Mouse (Mus musculus) ES-Bruce4 (cell line): ENCODE data around the gene Syne1. TPM values are rescaled to one million over a fixed set of nuclear protein-coding genes. Genes with fewer than 3 reads are reported as not detected.

ENCODE experiments used
- H3K27ac ChIP-seq: 2 replicates; pipeline ENCODE4 v1.5.1; 2012; ENCODE audit warnings: low read length, inconsistent platforms; ENCODE audit not compliant: insufficient read depth
- H3K27me3 ChIP-seq: 2 replicates; pipeline ENCODE4 v1.6.1; 2012; ENCODE audit warnings: mild to moderate bottlenecking, low read length, inconsistent platforms; ENCODE audit not compliant: control insufficient read depth, poor library complexity, insufficient read depth, severe bottlenecking
- H3K36me3 ChIP-seq: 2 replicates; pipeline ENCODE4 v1.6.1; 2012; ENCODE audit warnings: inconsistent platforms, mild to moderate bottlenecking, low read length, moderate library complexity; ENCODE audit not compliant: control insufficient read depth, poor library complexity, insufficient read depth, severe bottlenecking
- H3K4me1 ChIP-seq: one replicate; pipeline ENCODE4 v1.8.1; 2011; ENCODE audit warnings: low read length; ENCODE audit not compliant: control insufficient read depth, insufficient read depth
- H3K4me3 ChIP-seq: 2 replicates; pipeline ENCODE4 v1.5.1; 2011; ENCODE audit warnings: low read depth, mild to moderate bottlenecking, low read length
- H3K9ac ChIP-seq: 2 replicates; pipeline ENCODE4 v1.6.1; 2012; ENCODE audit warnings: low read depth, mild to moderate bottlenecking, inconsistent platforms; ENCODE audit not compliant: poor library complexity, severe bottlenecking
- H3K9me3 ChIP-seq: replicated peaks from 2 replicates; pipeline ENCODE4 v1.6.1; 2012; ENCODE audit warnings: mild to moderate bottlenecking, low read length, inconsistent platforms; ENCODE audit not compliant: control insufficient read depth, poor library complexity, insufficient read depth, severe bottlenecking
- CTCF ChIP-seq: IDR thresholded peaks from one replicate; pipeline ENCODE4 v1.8.1; 2011; ENCODE audit warnings: low read depth, low read length
- EP300 ChIP-seq: IDR thresholded peaks from 2 replicates; pipeline ENCODE4 v1.6.1; 2011; ENCODE audit warnings: low read depth, low read length; ENCODE audit not compliant: insufficient read depth
- POLR2A ChIP-seq: IDR thresholded peaks from one replicate; pipeline ENCODE4 v1.8.1; 2011; ENCODE audit warnings: low read length; ENCODE audit not compliant: insufficient read depth
- polyA plus RNA-seq: library from polyadenylated mRNA; stranded (reverse); fragments of >200 nt; gene quantifications from 2 replicates; pipeline ENCODE4 v1.2.4, GENCODE M21; 2011; ENCODE audit warnings: low read depth; ENCODE audit not compliant: missing spikeins, insufficient read depth, insufficient read length

The Syne1 gene
- polyA plus RNA-seq, 1 experiment, result 3.2 TPM

GRCm38 (mm10) chr10:5132050-5132449 is 419.2 kb downstream of the Syne1 start:
- Histone ChIP-seq H3K4me3 (no peak overlapping the region), H3K9me3 (no peaks in the 10 kb centered on the region), H3K36me3 (no peaks in the 10 kb centered on the region), H3K4me1 (no peaks in the 10 kb centered on the region), H3K9ac (no peak overlapping the region), H3K27me3 (no peaks in the 10 kb centered on the region), H3K27ac (no peak overlapping the region)
- TF ChIP-seq CTCF (no peak), EP300 (no peak), POLR2A (no peak)

GRCm38 (mm10) chr10:5130495-5130894 is 420.8 kb downstream of the Syne1 start:
- Histone ChIP-seq H3K9me3 (no peaks in the 10 kb centered on the region), H3K4me3 (no peak overlapping the region), H3K27me3 (no peaks in the 10 kb centered on the region), H3K4me1 (no peaks in the 10 kb centered on the region), H3K27ac (no peak overlapping the region), H3K9ac (no peak overlapping the region), H3K36me3 (no peaks in the 10 kb centered on the region)
- TF ChIP-seq CTCF, result no peak
- TF ChIP-seq POLR2A, result no peak
- no peak for TF ChIP-seq EP300

- Histone ChIP-seq H3K27ac (no peak overlapping the region), H3K9me3 (no peaks in the 10 kb centered on the region), H3K27me3 (no peaks in the 10 kb centered on the region), H3K9ac (no peak overlapping the region), H3K36me3 (no peaks in the 10 kb centered on the region), H3K4me1 (no peaks in the 10 kb centered on the region), H3K4me3 (no peak overlapping the region)
- TF ChIP-seq EP300 (no peak), CTCF (no peak), POLR2A (no peak)
Measured at GRCm38 (mm10) chr10:5124757-5125156, 426.5 kb downstream of the Syne1 start.

DNA sequence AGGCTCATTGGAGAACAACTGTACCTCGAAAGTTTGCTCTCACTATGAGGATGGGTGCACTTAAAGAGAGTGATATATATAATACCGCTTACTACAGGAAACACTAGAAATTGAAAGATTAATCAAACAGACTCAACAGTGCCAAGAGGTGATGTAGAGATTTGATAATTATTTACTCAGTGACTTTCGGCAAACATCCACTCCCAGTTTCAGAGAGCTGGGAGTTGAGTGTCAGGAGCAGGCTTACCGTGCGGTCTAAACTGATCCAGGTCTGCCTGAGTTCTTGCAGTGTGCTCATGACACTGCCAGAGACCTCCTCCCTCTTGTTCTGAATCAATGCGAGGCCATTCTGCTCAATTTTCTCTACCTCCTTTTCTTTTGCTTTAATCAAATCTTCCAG is 434.6 kb downstream of the Syne1 start:
- no peak overlapping the region for H3K27ac ChIP-seq
- no peaks in the 10 kb centered on the region; the same call in 1 of the 2 replicates for H3K27me3 ChIP-seq
- H3K36me3 ChIP-seq, result no peaks in the 10 kb centered on the region
- no peak overlapping the region for H3K4me3 ChIP-seq
- H3K9me3 ChIP-seq, result no peaks in the 10 kb centered on the region
- TF ChIP-seq CTCF (no peak), EP300 (no peak), POLR2A (no peak)
- H3K4me1 ChIP-seq, result no peaks in the 10 kb centered on the region
- H3K9ac ChIP-seq, result no peak overlapping the region

GRCm38 (mm10) chr10:5116155-5116554 is 435.1 kb downstream of the Syne1 start:
- Histone ChIP-seq H3K4me1 (no peaks in the 10 kb centered on the region), H3K36me3 (no peaks in the 10 kb centered on the region), H3K4me3 (no peak overlapping the region), H3K27me3 (no peaks in the 10 kb centered on the region; the same call in 1 of the 2 replicates), H3K9me3 (no peaks in the 10 kb centered on the region), H3K27ac (no peak overlapping the region), H3K9ac (no peak overlapping the region)
- no peak for TF ChIP-seq POLR2A

DNA sequence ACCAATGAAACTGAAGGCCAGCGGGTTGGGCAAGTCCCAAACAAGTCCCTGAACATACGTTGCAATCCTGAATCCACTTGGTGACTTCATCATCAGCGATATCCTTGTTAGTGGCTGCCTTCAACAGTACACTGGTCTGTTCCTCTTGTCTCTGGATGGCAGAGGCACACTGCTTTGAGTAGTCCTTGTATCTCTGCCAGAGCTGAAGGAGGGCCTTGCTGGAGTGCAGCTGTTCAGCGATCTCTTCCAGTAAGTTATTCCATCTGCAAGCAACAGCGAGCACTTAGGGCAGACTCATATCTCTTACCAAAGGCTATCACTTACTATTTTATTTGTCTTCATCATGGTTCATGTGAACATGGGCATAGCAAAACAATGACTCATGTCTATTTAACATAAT is 440.5 kb downstream of the Syne1 start:
- H3K4me1 ChIP-seq, result no peaks in the 10 kb centered on the region
- H3K27me3 ChIP-seq, result no peaks in the 10 kb centered on the region
- no peaks in the 10 kb centered on the region for H3K9me3 ChIP-seq
- no peak overlapping the region for H3K4me3 ChIP-seq
- no peak overlapping the region for H3K27ac ChIP-seq
- no peaks in the 10 kb centered on the region for H3K36me3 ChIP-seq
- TF ChIP-seq EP300, result no peak
- no peak for TF ChIP-seq CTCF
- TF ChIP-seq POLR2A, result no peak
- H3K9ac ChIP-seq, result no peak overlapping the region
